Mouse (Mus musculus) stomach, adult 2 months (tissue): ENCODE data around the gene Gcm2. TPM values are rescaled to one million over a fixed set of nuclear protein-coding genes. Genes with fewer than 3 reads are reported as not detected.

Experiments used
- polyA plus RNA-seq: library from polyadenylated mRNA; depleted of rRNA; stranded (reverse); fragments of >200 nt; gene quantifications from 2 replicates; pipeline ENCODE4 v1.2.3, GENCODE M21; 2012; rRNA removed

Gene Gcm2
- not detected in 2 replicates for polyA plus RNA-seq

DNA sequence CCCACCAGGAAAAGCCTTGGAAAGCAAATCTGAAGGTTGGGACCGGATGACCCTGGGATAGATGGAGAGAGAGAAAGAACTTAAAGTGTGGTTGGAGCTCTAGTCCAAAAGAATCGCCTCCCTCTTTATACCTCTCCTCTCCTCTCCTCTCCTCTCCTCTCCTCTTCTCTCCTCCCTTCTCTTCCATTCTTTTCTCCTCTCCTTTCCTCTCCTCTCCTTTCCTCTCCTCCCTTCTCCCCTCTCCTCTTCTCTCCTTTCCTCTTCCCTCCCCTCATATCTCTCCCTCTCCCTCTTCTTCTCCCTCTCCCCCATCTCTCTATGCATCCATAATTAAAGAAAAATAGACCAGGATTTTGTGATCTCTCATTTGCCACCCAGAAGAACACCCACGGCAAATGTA, at the start of gene Gcm2:
Gene Gcm2 (minus strand): TSS at position 101 of the 400 bp plus-strand sequence.

DNA sequence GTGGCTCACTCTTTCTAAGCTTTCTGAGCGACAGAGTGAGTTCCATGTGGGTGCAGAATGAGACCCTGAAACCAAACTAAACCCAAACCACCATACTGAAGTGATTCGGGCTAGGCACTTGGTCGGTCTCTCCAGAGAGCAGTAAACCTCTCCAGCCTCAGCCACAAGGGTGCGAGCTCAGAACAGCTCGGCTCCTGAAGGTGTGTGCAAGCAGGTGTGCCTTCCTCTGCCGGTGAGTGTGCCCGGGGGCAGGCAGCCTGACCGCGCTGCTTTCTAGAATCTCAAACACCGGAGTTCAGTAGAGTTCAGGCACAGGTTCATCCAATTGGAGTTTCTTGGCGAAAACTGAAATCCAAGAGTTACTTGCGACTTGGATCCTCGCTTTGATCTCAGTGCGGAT, 3.1 kb upstream of the Gcm2 start, which contains the start of gene Sycp2l:
Gene Sycp2l (plus strand): TSS at position 368 of the 400 bp plus-strand sequence.

DNA sequence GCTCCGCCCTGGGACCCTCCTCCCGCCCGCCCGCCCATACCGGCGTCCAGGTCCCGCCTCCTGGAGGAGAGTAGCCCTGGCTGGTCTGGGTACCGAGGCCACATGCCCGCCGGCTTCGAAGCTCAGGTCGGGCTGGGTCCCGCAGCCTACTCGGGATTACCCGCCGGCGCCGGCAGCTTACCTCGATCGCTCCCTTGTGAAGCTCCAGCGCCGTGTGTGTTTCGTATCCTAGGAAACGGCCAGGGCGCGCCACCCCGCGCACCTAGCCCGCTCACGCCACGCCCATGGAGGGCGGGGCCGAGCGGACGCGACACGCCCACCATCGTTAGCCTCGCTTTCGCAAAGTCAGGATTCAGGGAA, 31.4 kb downstream of the Gcm2 start, which contains the start of gene Mak:
Gene Mak (minus strand): TSS at position 286 of the 360 bp plus-strand sequence.

Other genes with a start within 250 kb of the Gcm2 start
- 31.5 and 33.3 TPM in 2 replicates for gene Pak1ip1, start 110.0 kb downstream of the Gcm2 start, polyA plus RNA-seq
- 57.8 and 62.0 TPM in 2 replicates for gene Tmem14c, start 94.7 kb downstream of the Gcm2 start, polyA plus RNA-seq
- gene Mak, start 31.3 kb downstream of the Gcm2 start, polyA plus RNA-seq = 0.02 and 0.06 TPM in 2 replicates
- gene Sycp2l, start 3.3 kb upstream of the Gcm2 start, polyA plus RNA-seq = not detected in 2 replicates
- 0.05 and 0.08 TPM in 2 replicates for gene Elovl2, start 109.4 kb upstream of the Gcm2 start, polyA plus RNA-seq
- 1.9 and 2.8 TPM in 2 replicates for gene Smim13, start 138.8 kb upstream of the Gcm2 start, polyA plus RNA-seq
- not detected in 2 replicates for gene Gm17364, start 162.9 kb upstream of the Gcm2 start, polyA plus RNA-seq